Mouse (Mus musculus) ovary, adult 2 months (tissue): ENCODE data around the gene Olfr1361. TPM values are rescaled to one million over a fixed set of nuclear protein-coding genes. Genes with fewer than 3 reads are reported as not detected.

Source experiments
- polyA plus RNA-seq: library from polyadenylated mRNA; depleted of rRNA; stranded (reverse); fragments of >200 nt; gene quantifications from 2 replicates; pipeline ENCODE4 v1.2.3, GENCODE M21; 2012; rRNA removed

The Olfr1361 gene
- not detected in 2 replicates for polyA plus RNA-seq

DNA sequence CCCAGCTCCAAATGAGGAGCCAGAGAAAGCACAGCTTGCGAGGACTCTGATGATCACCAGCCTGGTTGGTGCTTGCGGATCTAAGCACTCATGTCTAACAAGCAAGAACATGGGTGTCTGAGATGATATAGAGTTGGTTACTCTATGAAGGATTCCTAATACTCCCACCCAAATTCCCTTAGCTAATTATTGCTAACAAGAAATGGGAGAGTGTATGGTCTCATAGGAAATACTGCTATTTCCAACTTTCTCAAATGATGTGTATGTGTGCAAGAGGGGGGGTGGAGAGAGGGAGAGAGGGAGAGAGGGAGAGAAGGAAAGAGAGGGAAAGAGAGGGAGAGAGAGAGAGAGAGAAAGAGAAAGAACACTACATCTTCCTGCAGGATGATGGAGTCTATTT lies at the start of gene Olfr1361:
Gene Olfr1361, minus strand, starts transcription at position 101 of the 400 bp plus-strand sequence.

DNA sequence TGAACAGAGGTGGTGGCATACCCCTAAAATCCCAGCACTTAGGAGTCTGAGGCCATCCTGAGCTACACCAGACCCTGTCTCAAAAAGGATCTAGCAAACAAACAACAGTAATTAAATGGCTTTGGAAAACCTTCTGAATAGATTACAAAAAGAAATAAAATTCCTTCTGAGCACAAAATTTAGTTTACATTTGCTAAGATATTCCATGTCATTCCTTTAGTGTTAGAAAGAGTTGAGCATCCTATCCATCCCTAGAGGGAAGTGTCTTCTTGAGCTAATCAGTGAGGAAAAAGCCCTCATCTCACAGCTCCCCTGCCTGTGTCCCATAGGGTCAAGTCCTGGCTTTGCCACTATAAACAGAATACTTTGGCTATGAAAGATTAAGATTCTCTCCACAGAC lies 34.6 kb upstream of the Olfr1361 start, which contains the start of gene Olfr1359:
Gene Olfr1359, plus strand, starts transcription at position 301 of the 400 bp plus-strand sequence.

DNA sequence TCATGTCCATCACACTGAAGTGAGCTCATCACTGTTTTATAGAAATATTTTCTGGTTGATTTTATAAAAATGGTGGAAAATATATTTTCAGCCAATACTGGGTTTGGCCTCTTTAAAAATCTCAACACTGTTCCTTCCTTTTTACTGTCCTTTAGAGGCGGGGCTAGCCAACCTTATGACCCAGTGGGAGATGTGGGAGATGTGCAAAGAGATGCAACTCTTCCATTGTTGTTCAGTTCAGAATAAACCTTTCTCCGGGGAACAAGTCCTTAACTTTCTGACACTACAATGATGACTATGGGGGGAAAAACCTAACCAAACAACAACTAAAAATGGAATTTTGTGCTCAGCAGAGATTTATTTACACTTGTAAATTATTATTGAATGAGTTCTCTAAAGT lies 14.1 kb upstream of the Olfr1361 start, which contains the start of gene Olfr1360:
Gene Olfr1360, minus strand, starts transcription at position 101 of the 400 bp plus-strand sequence.

DNA sequence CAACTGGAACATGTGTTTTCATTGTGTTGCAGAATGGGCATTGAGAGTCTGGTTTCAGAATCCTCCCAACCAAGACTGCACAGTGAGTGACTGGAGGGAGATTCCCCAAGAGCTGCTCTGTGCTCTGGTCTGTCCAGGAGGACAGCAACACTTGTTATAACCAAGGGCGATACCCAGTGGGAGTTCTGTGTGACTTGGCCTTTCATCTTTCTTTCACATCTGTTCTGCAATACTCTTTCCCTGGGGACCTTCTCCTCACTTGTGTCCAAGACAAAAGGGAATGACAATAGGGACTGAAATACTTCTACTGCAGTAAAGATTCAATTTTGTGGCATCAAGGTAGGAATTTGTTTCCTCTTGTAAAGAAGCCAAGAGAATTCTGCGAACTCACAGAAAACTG lies 20.8 kb downstream of the Olfr1361 start, which contains the start of gene Olfr11:
Gene Olfr11, minus strand, starts transcription at position 101 of the 400 bp plus-strand sequence.

DNA sequence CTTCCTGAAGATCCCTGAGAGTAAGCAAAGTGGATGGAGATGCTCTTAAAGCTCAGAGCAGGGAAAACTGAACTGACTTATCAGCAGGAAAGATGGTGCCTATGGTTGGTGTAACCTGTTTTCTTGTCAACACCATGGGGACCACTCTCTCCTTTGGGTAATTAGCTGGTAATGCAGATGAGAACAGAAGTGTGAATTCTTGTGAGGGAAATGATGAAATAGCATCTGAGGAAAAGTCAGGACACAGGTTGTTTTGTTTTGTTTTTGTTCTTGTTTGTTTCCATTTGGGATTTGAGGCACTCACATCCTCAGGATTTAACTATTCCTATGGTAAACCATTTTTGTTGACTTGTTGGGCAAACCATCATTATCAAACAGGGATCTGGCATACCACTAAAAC lies 49.3 kb downstream of the Olfr1361 start, which contains the start of gene Olfr1362:
Gene Olfr1362, minus strand, starts transcription at position 101 of the 400 bp plus-strand sequence.

Other genes with a start within 250 kb of the Olfr1361 start
- gene Pgbd1, start 222.3 kb downstream of the Olfr1361 start, polyA plus RNA-seq: 0.51 and 0.62 TPM in 2 replicates
- gene Zscan26, start 209.7 kb downstream of the Olfr1361 start, polyA plus RNA-seq: 7.9 and 10.2 TPM in 2 replicates
- 0.34 and 0.45 TPM in 2 replicates for gene Nkapl, start 194.9 kb downstream of the Olfr1361 start, polyA plus RNA-seq
- gene Zkscan4, start 184.5 kb downstream of the Olfr1361 start, polyA plus RNA-seq: 1.6 and 2.2 TPM in 2 replicates
- not detected in 2 replicates for gene Gm10065, start 183.9 kb downstream of the Olfr1361 start, polyA plus RNA-seq
- 0.14 TPM in 1 of 2 replicates, not detected in the other for gene AK157302, start 168.2 kb downstream of the Olfr1361 start, polyA plus RNA-seq
- gene Gm11273, start 162.0 kb downstream of the Olfr1361 start, polyA plus RNA-seq: 9.0 and 18.5 TPM in 2 replicates
- 3.6 and 3.9 TPM in 2 replicates for gene Zkscan8, start 132.3 kb downstream of the Olfr1361 start, polyA plus RNA-seq
- gene Olfr1366, start 120.6 kb downstream of the Olfr1361 start, polyA plus RNA-seq: not detected in 2 replicates
- gene Olfr1535, start 103.5 kb downstream of the Olfr1361 start, polyA plus RNA-seq: not detected in 2 replicates
- gene Olfr1364, start 81.6 kb downstream of the Olfr1361 start, polyA plus RNA-seq: not detected in 2 replicates
- gene Olfr1362, start 49.4 kb downstream of the Olfr1361 start, polyA plus RNA-seq: not detected in 2 replicates
- not detected in 2 replicates for gene Olfr11, start 20.9 kb downstream of the Olfr1361 start, polyA plus RNA-seq
- gene Olfr1360, start 14.0 kb upstream of the Olfr1361 start, polyA plus RNA-seq: not detected in 2 replicates
- not detected in 2 replicates for gene Olfr1359, start 34.7 kb upstream of the Olfr1361 start, polyA plus RNA-seq
- gene Hist1h2bl, start 52.8 kb upstream of the Olfr1361 start, polyA plus RNA-seq: 7.5 and 13.6 TPM in 2 replicates
- 82.9 and 155 TPM in 2 replicates for gene Hist1h2ai, start 53.0 kb upstream of the Olfr1361 start, polyA plus RNA-seq
- 77.1 and 77.2 TPM in 2 replicates for gene Hist1h3h, start 54.3 kb upstream of the Olfr1361 start, polyA plus RNA-seq
- 8.9 and 11.6 TPM in 2 replicates for gene Hist1h2bm, start 58.7 kb upstream of the Olfr1361 start, polyA plus RNA-seq
- 7.1 and 10.2 TPM in 2 replicates for gene Hist1h4j, start 71.7 kb upstream of the Olfr1361 start, polyA plus RNA-seq
- 40.6 and 44.5 TPM in 2 replicates for gene Hist1h4k, start 87.1 kb upstream of the Olfr1361 start, polyA plus RNA-seq
- gene Hist1h2ak, start 90.4 kb upstream of the Olfr1361 start, polyA plus RNA-seq: 46.6 and 59.1 TPM in 2 replicates
- 20.8 and 32.3 TPM in 2 replicates for gene Hist1h2bn, start 90.7 kb upstream of the Olfr1361 start, polyA plus RNA-seq
- gene Hist1h1b, start 117.2 kb upstream of the Olfr1361 start, polyA plus RNA-seq: 2.2 and 3.3 TPM in 2 replicates
- 60.0 and 85.2 TPM in 2 replicates for gene Hist1h3i, start 120.0 kb upstream of the Olfr1361 start, polyA plus RNA-seq
- gene Hist1h2an, start 123.8 kb upstream of the Olfr1361 start, polyA plus RNA-seq: 25.0 and 44.3 TPM in 2 replicates
- gene Hist1h2bp, start 124.1 kb upstream of the Olfr1361 start, polyA plus RNA-seq: 7.3 and 7.7 TPM in 2 replicates
- gene Hist1h2bq, start 146.8 kb upstream of the Olfr1361 start, polyA plus RNA-seq: 28.9 and 46.9 TPM in 2 replicates
- gene Hist1h2ao, start 147.1 kb upstream of the Olfr1361 start, polyA plus RNA-seq: not detected in 2 replicates
- not detected in 2 replicates for gene Hist1h4m, start 148.4 kb upstream of the Olfr1361 start, polyA plus RNA-seq
- 30.0 and 31.2 TPM in 2 replicates for gene Hist1h4n, start 168.8 kb upstream of the Olfr1361 start, polyA plus RNA-seq
- gene Hist1h2ap, start 170.1 kb upstream of the Olfr1361 start, polyA plus RNA-seq: 1,050 and 1,797 TPM in 2 replicates
- 23.0 and 38.8 TPM in 2 replicates for gene Hist1h2br, start 170.4 kb upstream of the Olfr1361 start, polyA plus RNA-seq